Mouse (Mus musculus) heart, adult 2 months (tissue): ENCODE measurements around the gene Coro1c.

Source experiments
- CTCF ChIP-seq: fragments of 200-600 bp; IDR thresholded peaks from 2 replicates; pipeline ENCODE4 v1.8.1; 2022; ENCODE audit warnings: antibody characterized with exemption, mild to moderate bottlenecking, moderate library complexity
- EP300 ChIP-seq: fragments of 200-500 bp; IDR thresholded peaks from 2 replicates; pipeline ENCODE4 v1.6.1; 2011; ENCODE audit warnings: low read depth, low read length, control low read depth; ENCODE audit not compliant: insufficient read depth
- POLR2A ChIP-seq: fragments of 200-500 bp; IDR thresholded peaks from 2 replicates; pipeline ENCODE4 v1.6.1; 2011; ENCODE audit warnings: mild to moderate bottlenecking, low read depth, low read length, control low read depth; ENCODE audit not compliant: insufficient read depth

GRCm38 (mm10) chr5:113844106-113844505 lies 64.5 kb downstream of the Coro1c start:
- TF ChIP-seq CTCF: no peak
- no peak for TF ChIP-seq POLR2A
- TF ChIP-seq EP300: no peak
